Mouse (Mus musculus) intestine, embryonic 16.5 days (tissue): ENCODE results near the gene Glod4. TPM values are rescaled to one million over a fixed set of nuclear protein-coding genes. Genes with fewer than 3 reads are reported as not detected.

Experiments used
- ATAC-seq: fragments of 200-750 bp; cut with Nextera tagmentation; 2 replicates; pipeline ENCODE4 v1.8.0; 2017; ENCODE audit warnings: moderate TSS enrichment, moderate library complexity
- H3K27ac ChIP-seq: fragments of 300-500 bp; sonication (generic); 2 replicates; pipeline ENCODE4 v1.5.1; 2014; ENCODE audit warnings: mild to moderate bottlenecking, low read length
- H3K27me3 ChIP-seq: fragments of 300-500 bp; sonication (generic); replicated peaks from 2 replicates; pipeline ENCODE4 v1.6.1; 2014; ENCODE audit warnings: low read length, control low read depth, mixed read lengths; ENCODE audit not compliant: control insufficient read depth, insufficient read depth
- H3K36me3 ChIP-seq: fragments of 300-500 bp; sonication (generic); 2 replicates; pipeline ENCODE4 v1.6.1; 2014; ENCODE audit warnings: low read length, control low read depth; ENCODE audit not compliant: control insufficient read depth, insufficient read depth
- H3K4me1 ChIP-seq: fragments of 300-500 bp; sonication (generic); 2 replicates; pipeline ENCODE4 v1.6.1; 2014; ENCODE audit warnings: low read length, control low read depth, mixed read lengths; ENCODE audit not compliant: control insufficient read depth, insufficient read depth
- H3K4me2 ChIP-seq: fragments of 300-500 bp; sonication (generic); 2 replicates; pipeline ENCODE4 v1.6.1; 2014; ENCODE audit warnings: low read depth, low read length, control low read depth
- H3K4me3 ChIP-seq: fragments of 300-500 bp; sonication (generic); 2 replicates; pipeline ENCODE4 v1.5.1; 2014; ENCODE audit warnings: mild to moderate bottlenecking, low read length
- H3K9ac ChIP-seq: fragments of 300-500 bp; sonication (generic); 2 replicates; pipeline ENCODE4 v1.6.1; 2014; ENCODE audit warnings: low read depth, low read length
- H3K9me3 ChIP-seq: fragments of 300-500 bp; sonication (generic); 2 replicates; pipeline ENCODE4 v1.6.1; 2016; ENCODE audit warnings: low read length, control low read depth; ENCODE audit not compliant: control insufficient read depth
- WGBS: fragments of 180-500 bp; shearing (Covaris S2); extraction: QIAGEN DNeasy Blood & Tissue Kit; methylation state at CpG from one replicate; pipeline ENCODE4 v1.1.7; 2014; 5-methylcytosine and 5-hydroxymethylcytosine counted together
- polyA plus RNA-seq: library from polyadenylated mRNA; unstranded; fragments of >200 nt; fragmentation: Nextera tagmentation; extraction: Ambion mirVana; gene quantifications from 2 replicates; pipeline ENCODE4 v1.2.1, GENCODE M21; 2015

Glod4 gene
- polyA plus RNA-seq, 1 experiment from 2014 or later, result 129 TPM

DNA sequence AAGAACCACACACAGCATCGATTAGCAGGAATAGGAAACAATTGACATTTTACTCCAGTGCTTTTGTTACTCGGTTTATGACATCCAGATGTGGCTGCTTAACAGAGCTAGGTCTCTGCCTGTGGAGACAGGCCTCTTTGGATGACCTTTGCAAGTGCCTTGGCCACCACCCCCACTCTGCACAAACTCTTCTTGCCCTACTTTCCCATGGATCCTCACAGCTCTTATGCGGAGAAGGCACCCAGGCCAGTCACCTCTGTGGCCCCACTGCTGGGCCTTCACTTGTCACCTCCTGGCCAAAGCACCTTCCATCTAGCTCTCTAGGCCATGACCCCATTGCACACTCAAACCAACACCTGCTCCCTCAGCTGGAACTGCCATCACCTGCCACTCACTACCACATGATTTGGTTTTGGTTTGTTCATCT lies 159.6 kb downstream of the Glod4 start:
- ATAC-seq, result no peak
- H3K27me3 ChIP-seq, result no peaks in the 10 kb centered on the region
- no peaks in the 10 kb centered on the region for H3K4me1 ChIP-seq
- H3K9me3 ChIP-seq, result no peaks in the 10 kb centered on the region
- H3K9ac ChIP-seq, result no peak overlapping the region
- 58% methylated on average over 3 of the region's 3 CpGs for WGBS
- no peak overlapping the region for H3K4me3 ChIP-seq
- H3K4me2 ChIP-seq, result no peak overlapping the region
- no peak overlapping the region for H3K27ac ChIP-seq
- H3K36me3 ChIP-seq, result peaks cover 11% of the 10 kb centered on the region; the same call in 1 of the 2 replicates

DNA sequence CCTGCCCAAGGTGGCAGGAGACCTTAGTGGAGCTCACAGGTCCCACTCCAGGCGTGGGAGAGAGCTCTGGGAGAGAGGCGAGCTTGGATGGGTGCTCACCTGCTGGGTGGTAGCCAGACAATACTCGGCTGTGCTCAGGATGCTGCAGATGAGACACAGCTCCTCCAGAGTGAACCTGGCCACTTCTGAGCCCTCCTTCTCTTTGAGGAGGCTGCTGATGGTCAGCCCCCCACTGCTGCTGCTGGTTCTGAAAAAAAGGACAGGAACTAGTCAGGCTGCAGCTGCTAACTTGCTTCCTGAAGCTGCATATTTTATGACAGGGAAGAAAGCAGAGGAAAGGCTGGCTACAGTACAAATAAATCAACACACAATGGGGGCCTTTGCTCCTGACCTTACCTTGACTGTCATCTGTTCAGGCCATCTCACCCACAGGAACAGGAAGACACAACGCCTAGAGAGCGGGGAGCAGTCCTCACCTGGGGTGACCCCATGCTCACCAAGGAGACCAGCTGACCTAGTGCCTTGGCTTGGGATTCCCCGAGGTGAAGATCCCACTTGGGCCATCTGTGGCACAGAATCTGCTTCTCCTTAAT lies 162.4 kb downstream of the Glod4 start:
- ATAC-seq, result no peak
- no peak overlapping the region for H3K4me2 ChIP-seq
- no peaks in the 10 kb centered on the region for H3K27me3 ChIP-seq
- H3K27ac ChIP-seq, result peak overlapping the region; percentile 21; the same call in 1 of the 2 replicates
- H3K36me3 ChIP-seq, result peaks cover 11% of the 10 kb centered on the region; the same call in 1 of the 2 replicates
- no peaks in the 10 kb centered on the region for H3K9me3 ChIP-seq
- 81% methylated on average over 6 of the region's 6 CpGs for WGBS
- no peak overlapping the region for H3K9ac ChIP-seq
- no peak overlapping the region for H3K4me3 ChIP-seq
- no peaks in the 10 kb centered on the region for H3K4me1 ChIP-seq

GRCm38 (mm10) chr11:76080293-76080692 lies 163.2 kb downstream of the Glod4 start:
- Histone ChIP-seq H3K27ac (no peak overlapping the region), H3K36me3 (peaks cover 9% of the 10 kb centered on the region; the same call in 1 of the 2 replicates), H3K4me1 (no peaks in the 10 kb centered on the region), H3K9me3 (no peaks in the 10 kb centered on the region), H3K4me3 (no peak overlapping the region), H3K4me2 (no peak overlapping the region), H3K9ac (no peak overlapping the region), H3K27me3 (no peaks in the 10 kb centered on the region)
- WGBS, result 64% methylated on average over 2 of the region's 2 CpGs
- ATAC-seq, result no peak

GRCm38 (mm10) chr11:76077341-76077740 lies 166.2 kb downstream of the Glod4 start:
- Histone ChIP-seq H3K9me3 (no peaks in the 10 kb centered on the region), H3K36me3 (peaks cover 9% of the 10 kb centered on the region; the same call in 1 of the 2 replicates), H3K4me3 (no peak overlapping the region), H3K27ac (no peak overlapping the region), H3K27me3 (no peaks in the 10 kb centered on the region), H3K4me2 (no peak overlapping the region), H3K4me1 (peaks cover 6% of the 10 kb centered on the region; the same call in 1 of the 2 replicates), H3K9ac (no peak overlapping the region)
- no peak for ATAC-seq
- WGBS, result 81% methylated on average over 6 of the region's 6 CpGs

DNA sequence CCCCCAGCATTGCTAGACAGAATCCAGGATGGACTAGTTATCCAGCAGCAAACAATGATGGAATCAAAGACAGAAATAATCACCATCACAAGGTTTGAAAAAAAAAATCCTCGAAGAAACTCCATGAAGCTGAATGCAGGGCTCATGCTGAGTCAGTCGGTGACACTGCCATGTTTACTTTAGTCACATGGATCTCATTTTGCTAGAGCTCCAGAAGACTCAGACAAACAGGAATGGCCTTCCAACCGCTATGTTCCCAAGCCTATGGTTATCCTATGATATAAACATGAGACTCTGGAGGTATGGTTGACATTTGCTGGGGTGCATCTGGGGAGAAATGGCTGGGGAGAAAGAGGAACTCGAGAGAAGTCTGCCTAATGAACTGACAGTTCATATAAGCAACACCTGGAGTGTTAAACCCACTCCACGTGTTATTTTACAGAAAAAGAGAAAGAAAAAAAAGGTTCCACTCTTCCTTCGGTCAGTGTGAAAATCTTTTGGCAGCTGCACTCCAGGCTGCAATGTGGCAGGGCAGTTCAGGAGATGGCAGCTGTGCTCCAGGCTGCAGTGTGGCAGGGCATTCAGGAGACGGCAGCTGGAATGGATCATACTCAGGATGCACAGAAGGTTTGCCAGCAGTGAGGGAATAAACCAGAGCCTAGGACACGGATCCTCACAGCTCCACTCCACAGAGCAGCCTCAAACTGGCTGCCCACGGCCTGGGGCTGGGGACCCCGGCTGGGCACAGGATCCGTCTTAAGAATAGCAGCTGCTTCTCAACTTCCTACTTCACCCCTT lies 169.0 kb downstream of the Glod4 start:
- Histone ChIP-seq H3K27ac (peak overlapping the region; percentile 9; the same call in 1 of the 2 replicates), H3K9ac (no peak overlapping the region), H3K4me2 (no peak overlapping the region), H3K27me3 (no peaks in the 10 kb centered on the region), H3K4me3 (no peak overlapping the region), H3K36me3 (no peaks in the 10 kb centered on the region), H3K9me3 (no peaks in the 10 kb centered on the region), H3K4me1 (peaks cover 6% of the 10 kb centered on the region; the same call in 1 of the 2 replicates)
- WGBS, result 50% methylated on average over 11 of the region's 11 CpGs
- no peak for ATAC-seq

Other genes with a start within 250 kb of the Glod4 start
- 2.1 and 2.6 TPM in 2 replicates for gene 1700016K19Rik, start 243.8 kb downstream of the Glod4 start, polyA plus RNA-seq
- gene Rflnb, start 215.9 kb downstream of the Glod4 start, polyA plus RNA-seq, result 43.3 and 48.8 TPM in 2 replicates
- 55.9 and 61.9 TPM in 2 replicates for gene Vps53, start 64.1 kb downstream of the Glod4 start, polyA plus RNA-seq
- 104 TPM in 2 replicates for gene Fam57a, start 64.1 kb downstream of the Glod4 start, polyA plus RNA-seq
- gene Dbil5, start 26.1 kb downstream of the Glod4 start, polyA plus RNA-seq, result 0.86 and 1.1 TPM in 2 replicates
- 26.6 and 29.4 TPM in 2 replicates for gene Gemin4, start 26.1 kb downstream of the Glod4 start, polyA plus RNA-seq
- 22.9 and 29.2 TPM in 2 replicates for gene Mrm3, start within 50 bp of the Glod4 start, polyA plus RNA-seq
- gene Nxn, start 155.4 kb upstream of the Glod4 start, polyA plus RNA-seq, result 20.1 and 25.7 TPM in 2 replicates
- gene Timm22, start 163.2 kb upstream of the Glod4 start, polyA plus RNA-seq, result 92.8 and 96.6 TPM in 2 replicates